Mouse (Mus musculus) cerebellum, postnatal 10 days (tissue): ENCODE measurements around the gene Sema4d.

ENCODE experiments used
- DNase-seq, 2 experiments: peaks; one replicate each; pipeline ENCODE4 v3.0.0; 2021; ENCODE audit warnings: mixed read lengths in 2 of 2

Sema4d gene

DNA sequence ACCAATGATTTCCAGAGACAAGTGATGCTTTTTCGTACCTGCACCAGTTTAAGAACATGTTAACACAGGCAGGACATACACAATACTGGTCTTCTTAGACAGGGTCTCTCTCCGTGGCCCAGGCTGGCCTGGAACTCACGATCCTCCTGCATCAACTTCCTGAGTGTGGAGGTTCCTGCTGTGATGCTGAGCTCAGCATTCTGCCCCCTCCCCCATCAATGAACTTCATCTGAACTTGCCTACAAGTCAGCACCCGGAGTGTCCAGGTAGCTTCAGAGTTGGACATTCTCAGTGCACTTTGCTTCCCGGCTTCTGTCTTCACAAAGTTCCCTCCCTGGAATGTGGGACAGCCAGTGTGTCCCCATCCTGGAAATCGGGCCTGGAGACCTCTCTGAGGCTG lies 69.0 kb downstream of the Sema4d start:
- no peak for DNase-seq

DNA sequence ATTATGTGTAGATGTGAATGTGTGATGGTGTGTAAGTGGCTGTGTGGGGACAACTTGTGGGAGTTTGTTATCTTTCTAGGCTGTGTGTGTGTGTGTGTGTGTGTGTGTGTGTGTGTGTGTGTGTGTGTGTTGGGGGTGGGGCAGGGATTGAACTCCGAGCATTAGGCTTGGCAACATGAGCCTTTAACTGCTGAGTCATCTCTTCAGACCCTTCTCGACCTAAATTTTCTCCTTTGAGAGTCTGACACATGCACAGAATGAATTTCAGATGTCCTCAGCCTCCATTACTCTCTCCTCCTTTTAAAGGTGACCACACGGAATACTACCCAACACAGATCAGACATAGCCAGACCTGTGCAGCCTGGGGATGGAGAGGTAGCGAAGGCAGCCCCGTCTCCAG lies 70.4 kb downstream of the Sema4d start:
- DNase-seq: no peak

DNA sequence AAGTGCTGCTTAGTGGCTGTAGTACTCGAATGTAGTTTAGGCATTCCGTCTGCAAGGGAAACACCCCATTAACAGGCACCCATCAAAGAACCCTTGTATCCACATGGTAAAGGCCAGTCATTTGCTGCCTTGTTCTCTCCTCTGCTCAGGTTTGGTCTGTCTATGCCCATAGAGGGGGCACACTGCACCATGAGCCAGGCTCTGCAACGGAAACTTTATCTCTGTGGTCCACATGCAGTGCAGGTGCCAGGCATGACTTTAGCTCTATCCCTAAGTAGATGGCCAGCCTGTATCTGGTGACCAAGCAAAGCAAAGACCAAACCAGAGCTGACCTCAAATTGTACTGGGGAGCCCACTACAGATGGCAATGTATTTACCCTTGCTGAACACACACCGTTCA lies 73.0 kb downstream of the Sema4d start:
- no peak for DNase-seq

DNA sequence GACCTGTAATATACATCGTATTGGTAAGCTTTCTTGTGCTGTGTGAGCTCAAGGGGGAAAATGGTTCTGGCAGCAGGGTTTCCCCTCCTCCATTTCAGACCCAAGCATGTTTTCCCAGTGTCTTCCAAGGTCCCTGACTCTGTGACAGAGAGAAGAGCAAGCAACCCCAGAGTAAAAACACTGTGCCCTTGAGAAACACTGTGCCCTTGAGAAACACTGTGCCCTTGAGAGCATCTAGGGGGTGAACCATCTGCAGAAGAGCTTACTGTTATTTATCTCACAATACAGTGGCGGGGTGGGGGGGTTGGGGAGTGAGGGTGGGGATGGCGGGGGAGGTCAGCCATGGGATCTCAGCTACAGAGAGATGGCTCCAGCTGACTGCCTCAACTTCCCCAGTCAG lies 74.3 kb downstream of the Sema4d start:
- DNase-seq: no peak

DNA sequence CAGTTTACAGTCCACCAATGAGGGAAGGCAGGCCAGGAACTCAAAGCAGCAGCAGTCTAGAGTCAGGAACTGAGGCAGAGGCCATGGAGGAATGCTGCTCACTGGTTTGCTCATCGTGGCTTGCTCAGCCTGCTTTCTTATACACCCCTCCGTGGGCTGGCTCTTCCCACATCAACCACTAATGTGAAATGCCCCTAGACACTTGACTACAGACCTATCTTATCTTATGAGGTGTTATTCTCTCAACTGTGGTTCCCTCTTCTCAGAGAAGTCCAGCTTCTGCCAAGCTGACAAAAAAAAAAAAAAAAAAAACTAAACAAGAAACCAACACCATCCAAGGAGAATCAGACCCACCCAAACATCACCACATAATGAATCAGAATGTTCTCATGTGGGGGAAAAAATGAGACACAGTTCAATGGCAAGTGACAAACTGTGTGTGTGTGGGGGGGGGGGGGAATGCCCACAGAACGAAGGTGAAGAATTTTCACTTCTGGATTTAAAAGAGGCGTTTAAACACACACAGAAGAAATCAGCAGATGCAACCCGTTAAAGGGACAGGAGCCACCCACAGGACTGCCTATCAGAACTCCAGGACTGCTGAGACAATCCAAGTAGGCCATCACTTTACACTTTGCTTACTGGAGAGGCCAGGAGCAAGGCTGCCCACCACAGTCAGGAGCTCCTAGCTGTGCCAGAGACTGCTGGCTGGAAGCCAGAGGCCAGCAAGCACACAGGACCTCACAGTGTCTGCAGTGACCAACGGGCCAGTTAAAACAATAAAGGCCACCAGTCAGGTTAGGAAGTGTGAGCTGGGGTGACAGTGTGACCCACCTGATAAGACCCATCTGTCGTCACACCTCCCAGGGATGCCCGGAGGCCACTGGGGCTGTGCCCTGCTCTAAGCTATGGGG lies 76.9 kb downstream of the Sema4d start:
- peak; percentile 71 to 80 for DNase-seq

DNA sequence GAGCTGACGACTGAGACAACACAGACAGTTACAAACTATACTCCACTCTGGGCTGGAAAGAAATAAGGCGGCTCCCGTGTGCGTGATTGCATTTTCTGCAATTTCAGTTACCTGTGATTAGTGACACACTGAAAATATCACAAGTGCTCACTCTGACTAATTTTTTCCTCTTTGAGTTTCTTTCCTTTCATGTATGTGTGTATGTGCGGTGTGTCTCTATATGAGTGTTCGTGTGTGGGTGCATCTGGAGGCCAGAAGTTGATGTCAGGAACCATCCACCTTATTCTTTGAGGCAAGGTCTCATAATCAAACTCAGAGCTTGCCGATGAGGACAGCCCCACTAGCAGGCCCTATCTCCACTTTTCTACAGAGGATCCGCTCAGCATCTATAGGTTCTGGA lies 81.5 kb downstream of the Sema4d start:
- no peak for DNase-seq

DNA sequence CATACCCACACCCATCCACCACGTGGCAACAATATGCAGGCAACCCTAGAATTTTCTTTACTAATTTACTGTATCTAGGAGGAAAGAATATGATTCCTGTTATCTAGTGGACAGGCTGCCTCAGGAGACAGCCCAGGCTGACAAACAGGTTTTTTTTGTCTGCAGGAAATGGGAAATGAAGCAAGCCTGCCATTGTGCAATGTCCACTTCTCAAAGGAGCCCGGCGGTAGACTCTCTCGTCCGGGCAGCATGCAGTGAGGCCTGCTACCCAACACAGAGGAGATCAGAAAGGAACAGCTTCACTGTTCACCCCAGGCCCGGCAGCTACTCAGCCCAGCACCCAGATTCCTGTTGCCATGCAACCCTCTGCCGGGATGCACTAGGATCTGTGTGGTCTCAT lies 82.8 kb downstream of the Sema4d start:
- no peak for DNase-seq

DNA sequence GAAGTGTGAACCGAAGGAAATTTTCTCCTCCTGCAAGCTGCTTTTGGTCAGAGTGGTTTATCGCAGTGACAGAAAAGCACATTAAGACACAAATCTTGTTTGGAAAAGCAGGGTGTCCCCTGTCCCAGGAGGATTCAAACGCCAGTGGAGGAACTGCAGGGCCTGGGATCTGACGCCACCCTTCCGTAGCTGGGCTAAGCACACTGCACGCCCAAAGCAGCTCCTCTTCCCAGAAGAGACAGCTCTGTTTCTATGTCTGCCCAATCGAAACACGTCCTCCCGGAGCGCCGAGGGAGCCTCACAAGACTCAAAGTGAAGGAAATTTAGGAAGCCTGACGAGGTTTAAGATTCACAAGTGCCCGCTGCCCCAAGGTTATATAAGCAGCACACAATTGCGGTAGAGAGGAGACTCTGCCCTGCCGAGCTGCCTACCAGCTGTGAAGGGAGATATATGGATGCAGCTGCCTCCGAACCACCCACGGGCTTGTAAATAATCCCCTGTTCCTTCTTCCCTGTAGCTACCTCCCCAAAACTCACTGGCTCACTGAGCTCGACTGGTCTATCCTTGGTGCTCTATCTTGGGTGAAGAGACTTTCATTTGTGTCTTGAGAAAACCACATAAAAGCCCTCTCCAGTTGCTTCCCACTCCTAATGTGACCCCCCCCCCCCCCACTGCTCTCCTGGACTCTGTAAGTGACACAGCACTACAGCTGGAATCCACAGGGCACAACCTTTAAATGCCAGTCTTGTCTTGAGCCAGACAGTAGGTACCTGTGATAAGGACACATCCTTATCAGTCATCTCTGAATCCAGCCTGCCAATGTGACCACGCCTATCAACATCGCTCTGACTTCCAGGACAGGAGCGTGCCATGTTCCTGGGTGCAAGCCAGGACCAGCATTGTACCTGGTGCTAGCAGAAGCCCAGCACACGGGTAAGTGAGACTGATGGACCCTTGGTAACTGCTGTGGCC lies 87.4 kb downstream of the Sema4d start:
- DNase-seq: no peak

DNA sequence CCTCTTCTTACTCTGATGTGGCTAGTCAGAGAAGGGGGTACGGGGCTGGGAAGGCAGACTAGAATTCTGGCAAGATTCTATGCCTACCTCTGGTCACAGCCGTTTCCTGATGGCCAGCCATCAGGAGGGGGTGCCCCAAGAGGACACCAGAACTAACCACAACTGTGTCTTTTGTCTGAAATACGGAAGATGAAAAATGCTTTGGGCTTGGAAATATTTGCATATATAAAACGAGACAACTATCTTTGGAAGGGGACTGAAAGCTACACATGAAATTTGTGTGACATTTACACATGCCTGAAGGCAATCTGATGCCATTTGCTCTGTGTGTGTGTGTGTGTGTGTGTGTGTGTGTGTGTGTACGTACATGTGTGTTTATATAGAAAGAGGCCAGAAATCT lies 89.7 kb downstream of the Sema4d start:
- DNase-seq: no peak

DNA sequence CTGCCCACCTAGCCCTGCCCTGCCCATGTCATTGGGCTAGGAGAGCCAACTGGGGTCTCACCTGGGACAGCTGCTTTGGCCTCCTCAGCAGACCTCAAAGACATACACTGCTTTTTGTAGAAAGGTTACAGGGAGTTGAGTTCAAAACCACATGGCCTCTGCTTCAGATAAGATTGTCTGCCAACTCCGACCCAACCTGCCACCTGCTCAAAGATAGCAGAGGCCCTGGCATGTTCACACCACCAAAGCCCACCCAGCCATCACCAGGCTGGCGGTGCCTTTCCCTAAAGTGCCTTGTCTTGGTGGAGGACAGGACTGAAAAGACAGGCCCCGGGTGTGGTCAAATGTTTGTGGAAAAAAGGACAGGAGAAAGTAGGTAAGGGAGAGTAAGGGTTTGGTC lies 95.2 kb downstream of the Sema4d start:
- no peak for DNase-seq

DNA sequence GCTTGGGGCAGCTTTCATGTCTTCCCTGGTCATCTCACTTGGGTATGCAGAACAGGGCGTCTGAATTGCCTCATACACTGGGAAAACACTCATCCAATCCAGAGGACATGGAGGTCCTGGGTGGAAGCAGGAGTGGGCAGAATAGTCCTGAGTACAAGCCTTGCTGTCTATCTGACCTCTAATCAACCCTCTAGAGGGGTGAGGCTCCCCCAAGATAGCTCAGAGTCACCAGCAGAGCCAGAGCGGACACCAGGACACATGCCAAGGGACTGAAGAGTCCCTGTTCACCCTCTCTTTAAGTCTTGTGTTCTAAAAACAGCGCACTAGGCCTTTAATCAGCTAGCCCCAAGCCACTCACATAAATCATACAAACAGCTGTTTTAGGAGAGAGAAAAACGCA lies 95.7 kb downstream of the Sema4d start:
- no peak for DNase-seq

DNA sequence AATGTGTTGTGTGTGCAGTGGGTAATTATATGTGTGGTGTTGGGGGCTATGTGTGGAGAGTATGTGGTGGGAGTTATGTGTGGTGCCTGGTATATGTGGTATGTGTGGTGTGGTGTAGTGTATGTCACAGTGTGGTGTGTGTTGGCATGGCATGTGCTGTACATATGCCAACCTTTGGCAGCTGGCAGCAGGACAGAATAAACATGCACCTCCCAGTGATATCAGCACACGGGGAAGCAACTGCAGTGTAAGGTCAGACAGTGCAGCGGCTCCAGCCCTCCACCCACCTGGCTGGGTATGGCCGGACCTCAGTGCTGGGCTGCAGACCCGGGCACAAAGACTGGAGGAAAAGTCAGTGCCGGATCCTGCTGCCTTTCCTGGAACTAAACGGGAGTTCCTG lies 96.1 kb downstream of the Sema4d start:
- no peak for DNase-seq

DNA sequence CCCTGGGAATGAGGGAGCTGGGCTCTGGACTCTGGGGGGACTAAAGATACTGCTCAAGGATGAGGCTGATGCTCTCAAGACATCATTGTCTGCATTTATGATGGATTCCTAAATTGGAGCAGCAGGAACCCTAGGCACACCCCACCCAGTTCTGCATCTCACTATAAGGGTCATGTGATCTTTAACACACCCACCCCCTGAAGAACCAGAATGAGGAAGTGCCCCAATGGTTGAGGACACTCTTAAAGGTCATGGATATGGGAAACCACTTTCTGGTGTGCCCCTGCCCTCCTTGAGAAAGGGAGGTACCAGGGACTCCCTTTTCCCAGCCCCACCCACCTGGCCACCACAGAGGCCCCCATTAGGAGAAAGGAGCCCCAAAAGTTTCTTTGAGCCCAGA lies 97.1 kb downstream of the Sema4d start:
- no peak for DNase-seq

DNA sequence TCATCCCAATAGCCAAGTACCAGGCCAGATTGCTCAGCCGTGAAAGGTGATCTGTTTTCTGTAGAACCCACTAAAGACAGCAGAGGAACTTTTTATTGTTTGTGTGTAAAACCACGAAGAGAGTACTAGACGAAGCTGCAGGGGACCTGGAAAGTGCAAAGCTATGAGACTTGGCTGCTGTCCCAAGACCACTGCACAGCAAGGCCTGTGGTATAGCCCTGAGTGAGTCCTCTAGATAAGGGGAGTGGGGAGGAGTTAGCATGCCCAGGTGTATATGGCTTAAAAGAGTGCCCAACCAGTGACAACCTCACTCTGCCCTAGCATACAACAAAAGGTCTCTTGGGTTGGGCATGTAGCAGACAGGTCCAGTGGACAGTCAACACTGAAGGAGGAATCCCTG lies 104.9 kb downstream of the Sema4d start:
- no peak for DNase-seq

DNA sequence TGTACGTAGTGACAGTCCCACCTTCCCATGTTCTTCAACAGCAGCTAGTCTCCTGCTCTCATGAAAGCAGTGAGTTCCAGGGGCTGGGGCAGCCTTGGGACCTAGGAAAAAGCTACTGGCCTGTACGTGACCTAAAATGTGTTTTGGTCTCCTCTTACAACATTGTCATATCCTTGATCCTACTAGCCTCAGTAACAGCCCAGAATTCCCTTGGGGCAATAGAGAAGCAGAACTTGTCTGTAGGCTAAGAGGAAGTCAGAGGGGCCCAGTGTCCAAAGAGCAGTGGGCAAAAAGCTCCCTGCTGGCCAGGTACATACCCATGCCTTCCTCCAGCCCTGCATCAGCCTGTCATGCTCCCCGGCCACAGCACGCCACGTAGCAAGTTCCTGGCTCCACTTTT lies 106.6 kb downstream of the Sema4d start:
- no peak for DNase-seq

DNA sequence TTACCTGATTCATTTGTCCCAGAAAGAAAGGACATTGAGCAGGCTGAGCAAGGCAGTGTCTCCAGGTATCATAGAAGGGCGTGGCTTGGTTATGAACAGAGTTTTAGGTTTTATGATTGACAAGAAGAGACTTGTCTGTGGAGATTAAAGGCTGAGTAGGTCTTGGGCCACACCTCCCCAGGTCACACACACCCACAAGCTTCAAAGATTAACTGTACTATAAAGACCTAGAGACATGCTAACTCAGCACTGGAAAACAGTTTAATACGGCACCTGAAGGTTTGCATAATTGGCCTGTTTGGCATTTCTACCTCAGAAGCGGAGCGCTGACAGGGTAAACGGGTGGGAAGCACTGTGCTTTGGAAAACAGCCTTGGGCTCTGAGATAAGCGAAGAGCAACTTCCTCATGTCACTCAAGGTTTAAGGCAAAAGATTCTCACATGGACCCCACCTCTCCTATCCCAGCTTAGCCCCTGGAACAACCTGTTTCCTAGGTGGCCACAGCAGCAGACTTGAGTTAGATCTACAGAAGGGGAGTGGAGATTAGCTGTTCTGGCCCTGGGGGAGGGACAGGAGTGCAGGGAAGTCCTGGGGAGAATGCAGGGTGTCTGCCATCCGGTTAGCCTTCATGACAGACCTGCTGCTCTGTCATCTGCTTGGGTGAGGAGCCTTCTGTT lies 108.1 kb downstream of the Sema4d start:
- no peak for DNase-seq

DNA sequence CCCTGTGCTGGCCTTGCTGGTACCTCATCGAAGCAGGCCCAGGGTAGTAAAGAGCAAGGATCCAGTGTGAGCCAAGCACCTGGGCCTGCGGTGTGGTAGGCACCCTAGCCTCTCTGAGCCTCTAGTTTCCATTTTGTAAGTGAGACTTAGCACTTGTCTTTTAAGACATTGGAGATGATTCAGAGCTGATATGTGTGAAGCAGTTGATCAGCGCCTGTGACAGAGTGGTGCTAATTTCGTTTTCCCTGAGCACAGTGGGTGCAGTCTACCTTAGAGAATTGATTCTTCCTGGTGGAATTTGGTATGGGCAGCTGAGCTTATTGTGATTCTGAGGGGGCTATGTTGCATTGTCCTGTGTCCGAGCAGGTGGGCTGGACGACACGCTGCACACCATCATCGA lies 111.9 kb downstream of the Sema4d start:
- no peak for DNase-seq

DNA sequence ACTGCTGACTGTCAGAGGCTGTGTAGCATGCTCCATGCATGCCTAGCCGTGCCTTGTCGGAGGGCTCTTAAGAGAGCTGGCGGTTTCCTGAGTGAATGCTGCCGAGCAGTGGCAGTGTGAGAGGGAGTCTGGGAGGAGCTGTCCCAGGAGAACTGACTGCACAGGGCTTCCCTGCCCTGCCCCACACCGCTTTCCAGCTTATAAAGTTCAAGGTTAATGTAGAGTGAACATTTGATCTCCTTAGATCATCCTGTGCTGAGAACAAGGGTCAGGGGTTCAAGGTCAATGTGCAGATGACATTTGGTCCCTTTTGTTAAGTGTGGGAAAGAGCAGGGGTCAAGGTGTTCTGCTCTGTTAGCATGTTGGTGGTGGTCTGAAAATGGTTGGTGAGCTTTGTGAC lies 112.5 kb downstream of the Sema4d start:
- no peak for DNase-seq

DNA sequence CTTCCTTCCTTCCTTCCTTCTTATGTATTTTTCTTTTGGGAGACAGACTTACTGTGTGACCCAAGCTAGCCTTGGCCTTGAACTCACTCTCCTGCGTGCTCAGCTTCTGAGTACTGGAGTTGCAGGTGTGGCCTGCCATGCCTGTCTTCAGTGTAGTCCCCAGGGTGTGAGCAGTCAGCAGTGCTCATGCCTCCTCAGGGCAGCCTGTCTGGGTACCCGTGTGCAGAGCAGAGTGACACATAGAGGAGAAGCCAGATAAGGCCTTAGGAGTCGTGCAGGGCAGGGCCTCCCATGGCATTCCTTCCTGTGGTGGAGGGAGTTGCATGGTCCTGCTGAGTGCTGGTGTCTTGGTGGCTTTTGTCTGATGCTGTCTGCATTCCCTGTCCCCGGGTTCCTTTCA lies 114.2 kb downstream of the Sema4d start:
- DNase-seq: no peak

DNA sequence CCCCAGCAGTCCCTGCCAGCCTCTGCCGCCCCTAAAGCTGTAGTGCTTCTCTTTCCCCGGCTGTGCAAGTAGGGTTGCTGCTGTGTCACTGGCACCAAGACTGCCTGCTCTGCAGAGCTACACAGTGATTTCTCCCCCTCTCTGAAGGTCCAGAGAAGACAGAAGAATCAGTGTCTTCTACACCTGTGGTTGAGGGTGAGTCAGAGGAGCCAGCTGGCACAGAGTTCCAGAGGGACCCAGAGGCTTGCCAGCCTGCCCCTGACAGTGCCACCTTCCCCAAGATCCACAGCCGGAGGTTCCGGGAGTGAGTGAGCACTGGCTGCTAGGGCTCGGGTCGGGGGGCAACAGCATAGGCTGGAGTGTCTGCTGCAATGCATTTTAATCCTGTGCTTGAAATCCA lies 114.9 kb downstream of the Sema4d start:
- DNase-seq: no peak

DNA sequence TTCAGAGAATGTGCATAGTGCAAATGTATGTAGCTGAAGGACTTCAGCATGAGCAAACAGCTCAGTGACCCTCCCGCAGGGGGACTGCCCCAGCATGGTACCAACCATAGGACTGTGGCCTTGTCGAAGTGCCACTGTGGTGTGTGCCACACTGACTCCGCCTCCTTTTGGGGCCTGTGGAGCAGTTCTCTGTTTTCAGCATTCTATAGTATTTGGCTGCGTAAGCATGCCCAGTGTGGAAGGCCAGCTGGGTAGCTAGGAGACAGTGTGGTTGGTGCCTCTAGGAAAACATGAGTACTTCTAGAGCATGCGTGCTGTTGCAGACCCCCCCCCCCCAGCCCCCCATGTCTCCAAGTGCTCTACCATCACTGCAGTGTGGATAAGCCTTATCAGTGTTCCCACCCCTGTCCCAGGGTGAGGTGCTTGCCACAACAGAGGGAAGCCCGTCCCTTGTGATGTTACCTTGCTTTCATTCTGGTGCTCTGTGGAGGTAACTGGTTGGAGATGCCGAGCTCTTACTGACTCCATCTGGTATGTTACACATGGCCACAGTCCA lies 115.8 kb downstream of the Sema4d start:
- DNase-seq: no peak

DNA sequence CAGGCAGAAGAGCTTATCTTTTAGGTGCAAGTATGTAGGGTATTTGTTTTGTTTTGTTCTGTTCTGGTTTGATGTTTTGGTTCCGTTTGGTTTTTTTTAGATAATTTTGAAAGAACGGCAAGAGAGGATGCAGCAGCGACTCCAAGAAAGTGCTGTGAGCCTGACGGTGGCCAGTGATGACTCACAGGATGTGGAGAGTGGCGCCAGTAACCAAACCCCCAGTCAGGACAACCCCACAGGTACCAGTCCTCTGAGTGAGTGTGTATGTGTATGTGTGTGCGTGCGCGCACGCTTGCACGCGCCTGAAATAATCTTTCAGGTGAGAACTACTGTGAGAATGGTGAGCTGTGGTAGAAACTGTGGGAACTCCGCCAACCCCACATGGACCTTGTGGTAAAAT lies 116.5 kb downstream of the Sema4d start:
- DNase-seq: no peak

DNA sequence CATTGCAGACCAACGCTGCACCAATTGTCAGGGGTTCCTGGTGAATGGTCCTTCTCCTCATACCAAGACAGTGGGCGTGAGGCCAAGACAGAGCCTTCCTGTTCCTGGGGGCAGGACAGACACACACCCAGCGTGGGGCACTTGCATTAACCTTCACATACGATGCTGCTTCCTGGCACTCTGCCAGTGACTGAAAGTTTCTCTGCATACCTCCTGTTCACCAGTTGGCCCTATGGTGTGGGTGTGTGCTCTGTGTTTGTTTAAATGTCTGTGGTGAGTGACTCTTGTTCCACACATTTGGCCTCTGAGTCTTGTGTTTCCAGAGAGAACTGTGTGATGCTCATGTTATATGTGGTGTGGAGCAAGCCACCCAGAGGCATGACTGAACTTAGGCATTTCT lies 116.9 kb downstream of the Sema4d start:
- peak; percentile 47 to 50 for DNase-seq
